Mouse (Mus musculus): ENCODE data around the gene Sppl3. TPM values are rescaled to one million over a fixed set of nuclear protein-coding genes. Genes with fewer than 3 reads are reported as not detected.

The Sppl3 gene
- polyA plus RNA-seq, 1 experiment from 2014 or later: 13.1 TPM

- WGBS: 83% methylated on average over 10 of the region's 10 CpGs
- no peak for DNase-seq (ENCODE audit: low spot score)
- H3K9me3 ChIP-seq: no peaks in the 10 kb centered on the region
- no peaks in the 10 kb centered on the region for H3K27me3 ChIP-seq (replicated peaks; ENCODE audit: low read depth, poor library complexity, severe bottlenecking)
- peaks cover 25% of the 10 kb centered on the region for H3K4me1 ChIP-seq
- no peak overlapping the region for H3K27ac ChIP-seq (replicated peaks)
- H3K36me3 ChIP-seq (replicated peaks): peaks cover 69% of the 10 kb centered on the region
- no peak overlapping the region for H3K4me3 ChIP-seq
These were observed 132.6 kb downstream of the Sppl3 start for GRCm38 (mm10) chr5:115143552-115143951.

GRCm38 (mm10) chr5:115144471-115144870, 133.5 kb downstream of the Sppl3 start:
- peaks cover 20% of the 10 kb centered on the region for H3K4me1 ChIP-seq
- H3K36me3 ChIP-seq (replicated peaks): peaks cover 78% of the 10 kb centered on the region
- WGBS: 74% methylated on average over 6 of the region's 6 CpGs
- H3K27ac ChIP-seq (replicated peaks): no peak overlapping the region; the same call in 1 of the 2 replicates
- no peaks in the 10 kb centered on the region for H3K27me3 ChIP-seq (replicated peaks; ENCODE audit: low read depth, poor library complexity, severe bottlenecking)
- peaks cover 3% of the 10 kb centered on the region; the same call in 1 of the 2 replicates for H3K9me3 ChIP-seq
- H3K4me3 ChIP-seq: no peak overlapping the region
- DNase-seq (ENCODE audit: low spot score): no peak

GRCm38 (mm10) chr5:115145253-115145968, 134.5 kb downstream of the Sppl3 start:
- 85% methylated on average over 11 of the region's 11 CpGs for WGBS

GRCm38 (mm10) chr5:115145976-115146746, 135.2 kb downstream of the Sppl3 start:
- Histone ChIP-seq H3K4me3 (no peak overlapping the region), H3K27ac (replicated peaks) (no peak overlapping the region), H3K36me3 (replicated peaks) (peaks cover 95% of the 10 kb centered on the region), H3K4me1 (peaks cover 15% of the 10 kb centered on the region), H3K27me3 (replicated peaks; ENCODE audit: low read depth, poor library complexity, severe bottlenecking) (no peaks in the 10 kb centered on the region), H3K9me3 (peaks cover 9% of the 10 kb centered on the region; the same call in 1 of the 2 replicates)
- 85% methylated on average over 6 of the region's 6 CpGs for WGBS
- DNase-seq (ENCODE audit: low spot score): no peak

More at GRCm38 (mm10) chr5:115145253-115145968, 134.5 kb downstream of the Sppl3 start:
- H3K4me1 ChIP-seq: peaks cover 20% of the 10 kb centered on the region
- DNase-seq (ENCODE audit: low spot score): no peak
- H3K36me3 ChIP-seq (replicated peaks): peaks cover 88% of the 10 kb centered on the region
- no peak overlapping the region for H3K4me3 ChIP-seq
- H3K27ac ChIP-seq (replicated peaks): no peak overlapping the region
- peaks cover 9% of the 10 kb centered on the region; the same call in 1 of the 2 replicates for H3K9me3 ChIP-seq
- H3K27me3 ChIP-seq (replicated peaks; ENCODE audit: low read depth, poor library complexity, severe bottlenecking): no peaks in the 10 kb centered on the region

- Histone ChIP-seq H3K4me3 (no peak overlapping the region), H3K36me3 (replicated peaks) (peaks cover 100% of the 10 kb centered on the region), H3K9me3 (peaks cover 9% of the 10 kb centered on the region; the same call in 1 of the 2 replicates), H3K4me1 (peaks cover 19% of the 10 kb centered on the region), H3K27ac (replicated peaks) (no peak overlapping the region), H3K27me3 (replicated peaks; ENCODE audit: low read depth, poor library complexity, severe bottlenecking) (no peaks in the 10 kb centered on the region)
- no peak for DNase-seq (ENCODE audit: low spot score)
These were observed 135.8 kb downstream of the Sppl3 start for GRCm38 (mm10) chr5:115146747-115147130.

- 82% methylated on average over 3 of the region's 3 CpGs for WGBS
- H3K36me3 ChIP-seq (replicated peaks): peaks cover 97% of the 10 kb centered on the region
- no peak overlapping the region for H3K27ac ChIP-seq (replicated peaks)
- peaks cover 24% of the 10 kb centered on the region for H3K4me1 ChIP-seq
- DNase-seq (ENCODE audit: low spot score): no peak
- H3K9me3 ChIP-seq: peaks cover 9% of the 10 kb centered on the region; the same call in 1 of the 2 replicates
- no peaks in the 10 kb centered on the region for H3K27me3 ChIP-seq (replicated peaks; ENCODE audit: low read depth, poor library complexity, severe bottlenecking)
- H3K4me3 ChIP-seq: no peak overlapping the region
These were observed 136.5 kb downstream of the Sppl3 start for GRCm38 (mm10) chr5:115147388-115147787.

- Histone ChIP-seq H3K27ac (replicated peaks) (no peak overlapping the region), H3K4me3 (no peak overlapping the region), H3K4me1 (peaks cover 25% of the 10 kb centered on the region), H3K9me3 (peaks cover 9% of the 10 kb centered on the region; the same call in 1 of the 2 replicates), H3K36me3 (replicated peaks) (peaks cover 97% of the 10 kb centered on the region), H3K27me3 (replicated peaks; ENCODE audit: low read depth, poor library complexity, severe bottlenecking) (no peaks in the 10 kb centered on the region)
- no peak for DNase-seq (ENCODE audit: low spot score)
- 92% methylated on average over 8 of the region's 8 CpGs for WGBS
These were observed 137.4 kb downstream of the Sppl3 start for GRCm38 (mm10) chr5:115148378-115148777.

Other genes starting within 250 kb of the Sppl3 start
- 44.4 and 48.1 TPM in 2 replicates for gene Ankrd13a, start 236.5 kb upstream of the Sppl3 start, polyA plus RNA-seq (2016; fragmentation: Nextera tagmentation; extraction: Ambion mirVana)
- gene Git2, start 235.6 kb upstream of the Sppl3 start, polyA plus RNA-seq (2016; fragmentation: Nextera tagmentation; extraction: Ambion mirVana): 36.7 and 38.1 TPM in 2 replicates
- gene 1500011B03Rik, start 187.7 kb upstream of the Sppl3 start, polyA plus RNA-seq (2016; fragmentation: Nextera tagmentation; extraction: Ambion mirVana): 108 TPM in 2 replicates
- not detected in 2 replicates for gene 4930519G04Rik, start 157.5 kb upstream of the Sppl3 start, polyA plus RNA-seq (2016; fragmentation: Nextera tagmentation; extraction: Ambion mirVana)
- gene Gm9936, start 152.5 kb upstream of the Sppl3 start, polyA plus RNA-seq (2016; fragmentation: Nextera tagmentation; extraction: Ambion mirVana): 0.08 and 0.12 TPM in 2 replicates
- gene Oasl2, start 114.2 kb upstream of the Sppl3 start, polyA plus RNA-seq (2016; fragmentation: Nextera tagmentation; extraction: Ambion mirVana): 0.68 and 0.72 TPM in 2 replicates
- 0.24 TPM in 1 of 2 replicates, not detected in the other for gene Oasl1, start 87.9 kb upstream of the Sppl3 start, polyA plus RNA-seq (2016; fragmentation: Nextera tagmentation; extraction: Ambion mirVana)
- gene 2210016L21Rik, start 69.0 kb upstream of the Sppl3 start, polyA plus RNA-seq (2016; fragmentation: Nextera tagmentation; extraction: Ambion mirVana): 45.4 and 47.7 TPM in 2 replicates
- gene Hnf1a, start 40.0 kb upstream of the Sppl3 start, polyA plus RNA-seq (2016; fragmentation: Nextera tagmentation; extraction: Ambion mirVana): 0.06 TPM in 2 replicates
- 20.8 and 25.5 TPM in 2 replicates for gene Gm10401, start 87.2 kb downstream of the Sppl3 start, polyA plus RNA-seq (2016; fragmentation: Nextera tagmentation; extraction: Ambion mirVana)
- 72.6 and 78.7 TPM in 2 replicates for gene Acads, start 108.2 kb downstream of the Sppl3 start, polyA plus RNA-seq (2016; fragmentation: Nextera tagmentation; extraction: Ambion mirVana)
- 63.5 and 68.7 TPM in 2 replicates for gene Unc119b, start 123.8 kb downstream of the Sppl3 start, polyA plus RNA-seq (2016; fragmentation: Nextera tagmentation; extraction: Ambion mirVana)
- gene Mlec, start 147.0 kb downstream of the Sppl3 start, polyA plus RNA-seq (2016; fragmentation: Nextera tagmentation; extraction: Ambion mirVana): 73.6 and 80.6 TPM in 2 replicates
- gene Cabp1, start 183.2 kb downstream of the Sppl3 start, polyA plus RNA-seq (2016; fragmentation: Nextera tagmentation; extraction: Ambion mirVana): 1.3 and 1.4 TPM in 2 replicates
- 114 and 122 TPM in 2 replicates for gene Pop5, start 224.7 kb downstream of the Sppl3 start, polyA plus RNA-seq (2016; fragmentation: Nextera tagmentation; extraction: Ambion mirVana)